Mouse (Mus musculus) G1E (cell line): ENCODE data around the gene Tmem132c.

ENCODE experiments used
- CTCF ChIP-seq: IDR thresholded peaks from 2 replicates; pipeline ENCODE4 v1.5.1; 2012; ENCODE audit warnings: low read depth, low read length, inconsistent platforms, mixed read lengths
- GATA1 ChIP-seq: IDR thresholded peaks from 2 replicates; pipeline ENCODE4 v1.6.1; 2012; ENCODE audit warnings: borderline replicate concordance, low read length, inconsistent platforms, mixed read lengths

GRCm38 (mm10) chr5:127374251-127374650, 132.6 kb downstream of the Tmem132c start:
- TF ChIP-seq CTCF (no peak), GATA1 (no peak)
